Mouse (Mus musculus): ENCODE results near the gene Bcl7c.

- TF ChIP-seq CTCF (IDR thresholded peaks at IDR 0.05) (no peak), EP300 (IDR thresholded peaks at IDR 0.05) (no peak)
These were observed 26.7 kb downstream of the Bcl7c start for GRCm38 (mm10) chr7:127681888-127682553.
